In the genomic region with DNA sequence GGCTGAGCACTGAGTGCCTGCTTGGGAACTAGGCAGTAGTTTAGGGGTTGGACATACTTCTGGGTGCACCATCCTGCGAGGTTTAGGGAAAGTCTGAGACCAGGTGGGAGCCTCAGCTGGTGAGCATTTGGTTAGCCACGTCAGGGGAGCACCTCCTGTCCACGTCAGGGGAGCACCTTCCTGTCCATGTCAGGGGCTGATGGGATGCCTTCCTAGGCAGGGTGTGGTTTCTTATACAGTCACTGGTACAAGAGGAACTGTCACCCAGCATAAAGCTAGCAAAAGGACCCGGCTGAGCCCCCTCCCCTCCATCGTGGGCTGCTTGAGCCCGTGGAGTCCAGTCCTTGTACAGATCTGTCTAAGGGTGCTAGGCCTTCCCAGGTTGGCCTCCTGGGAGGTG, we compare ENCODE assay signal across 14 mouse cellular contexts. TPM values are rescaled to one million over a fixed set of nuclear protein-coding genes. Genes with fewer than 3 reads are reported as not detected.
DNase-seq lines count a peak whose midpoint lies in the region; ATAC-seq lines count a peak whose summit lies in the region.
"Had no signal": no experiment of that assay in that cellular context is flagged by ENCODE, and none has a peak within 500 bp of the region (broad histone marks: within the 10 kb centered on the region; RNA-seq: fewer than 3 reads in every experiment).

No protein-coding gene starts in this region.

- no peaks in the 10 kb centered on the region for H3K36me3 ChIP-seq in heart, embryonic 16.5 days (ENCODE audit: control insufficient read depth, insufficient read depth)
- no peaks in the 10 kb centered on the region for H3K36me3 ChIP-seq in liver, embryonic 11.5 days (ENCODE audit: control insufficient read depth, insufficient read depth, low read length)
- H3K36me3 ChIP-seq: G1E; limb, embryonic 12.5 days; midbrain, embryonic 12.5 days had no signal

- no peak overlapping the region for H3K9ac ChIP-seq in heart, embryonic 16.5 days (ENCODE audit: low read length)
- H3K9ac ChIP-seq in liver, embryonic 11.5 days (ENCODE audit: low read depth, low read length): no peak overlapping the region
- H3K9ac ChIP-seq: limb, embryonic 12.5 days had no signal

- H3K27me3 ChIP-seq in heart, embryonic 16.5 days (ENCODE audit: control insufficient read depth, insufficient read depth, low read length): no peaks in the 10 kb centered on the region
- H3K27me3 ChIP-seq in liver, embryonic 11.5 days (replicated peaks; ENCODE audit: control insufficient read depth, insufficient read depth, low read length): peaks cover 5% of the 10 kb centered on the region
- H3K27me3 ChIP-seq: limb, embryonic 12.5 days had no signal

- H3K9me3 ChIP-seq in heart, embryonic 16.5 days (replicated peaks; ENCODE audit: control insufficient read depth, low read length): no peaks in the 10 kb centered on the region
- no peaks in the 10 kb centered on the region for H3K9me3 ChIP-seq in liver, embryonic 11.5 days (ENCODE audit: control insufficient read depth, low read length)
- H3K9me3 ChIP-seq: G1E; limb, embryonic 12.5 days; midbrain, embryonic 12.5 days had no signal

- H3K4me1 ChIP-seq in heart, embryonic 16.5 days (ENCODE audit: control insufficient read depth, insufficient read depth, low read length): peaks cover 67% of the 10 kb centered on the region
- peaks cover 77% of the 10 kb centered on the region for H3K4me1 ChIP-seq in liver, embryonic 11.5 days (replicated peaks; ENCODE audit: control insufficient read depth, insufficient read depth, low read length)

- DNase-seq in adrenal gland, adult (ENCODE audit: inconsistent age in 2 of 2, low spot score in 1 of 2): peak; percentile 9 to 35
- DNase-seq in adrenal gland, postnatal 36 days: no peak
- DNase-seq in heart, postnatal 14 days: no peak
- peak; percentile 49 for DNase-seq in cerebellum, adult 9-10 months
- no peak for DNase-seq in liver, embryonic 11.5 days (ENCODE audit: low spot score)
- DNase-seq in Muller cell, postnatal 12 days (ENCODE audit: inconsistent ontology term): no peak
- no peak for DNase-seq in ovary, postnatal 10 days (ENCODE audit: low spot score)

- H3K4me2 ChIP-seq in heart, embryonic 16.5 days (ENCODE audit: low read depth, low read length): no peak overlapping the region
- no peak overlapping the region for H3K4me2 ChIP-seq in liver, embryonic 11.5 days
- H3K4me2 ChIP-seq: midbrain, embryonic 12.5 days had no signal

- peak overlapping the region; percentile 19; the same call in 1 of the 2 replicates for H3K27ac ChIP-seq in heart, embryonic 16.5 days (ENCODE audit: low read length)
- H3K27ac ChIP-seq in liver, embryonic 11.5 days (ENCODE audit: low read depth, low read length): peak overlapping the region; percentile 89; the same call in 1 of the 2 replicates

- 72% methylated on average over 6 of the region's 6 CpGs for WGBS in heart, embryonic 16.5 days
- 69% methylated on average over 6 of the region's 6 CpGs for WGBS in liver, embryonic 11.5 days

- no peak for ATAC-seq in heart, embryonic 16.5 days (replicated peaks; ENCODE audit: extremely low read depth, insufficient read depth, low FRiP score)
- ATAC-seq in liver, embryonic 11.5 days (replicated peaks; ENCODE audit: low FRiP score): no peak
- ATAC-seq: forebrain, embryonic 14.5 days had no signal

- H3K4me3 ChIP-seq in heart, embryonic 16.5 days (ENCODE audit: low read length): no peak overlapping the region
- H3K4me3 ChIP-seq in liver, embryonic 11.5 days (ENCODE audit: low read depth, low read length): no peak overlapping the region
- H3K4me3 ChIP-seq: limb, embryonic 12.5 days; midbrain, embryonic 12.5 days had no signal

- intact Hi-C loops in heart, postnatal 14 days (cut with DNase I): no loop called here

RNA-seq across cellular contexts. Expression of gene Gm21969, which starts 20.6 kb away (rescaled TPM):
- not detected for total RNA-seq in adrenal gland, postnatal 36 days (2021)
- not detected in 2 replicates for polyA plus RNA-seq in heart, embryonic 16.5 days (2015; fragmentation: Nextera tagmentation; extraction: Ambion mirVana)
- total RNA-seq in heart, postnatal 14 days (2021): not detected
- polyA plus RNA-seq in liver, embryonic 11.5 days (2014; fragmentation: Nextera tagmentation; extraction: Ambion mirVana): not detected in 2 replicates
- total RNA-seq: adrenal gland, postnatal 14 days; G1E had no signal
- polyA plus RNA-seq: forebrain, embryonic 14.5 days; gonadal fat pad, adult 2 months; limb, embryonic 12.5 days; midbrain, embryonic 12.5 days had no signal

RNA-seq across cellular contexts. Expression of gene Aldh4a1, which starts 40.3 kb away (rescaled TPM):
- 100 to 1,000 TPM in 1 of 2 experiments, 10 to 100 TPM in 1; 57.8 to 136 TPM for total RNA-seq in adrenal gland, postnatal 36 days (2021)
- 36.5 and 37.4 TPM in 2 replicates for polyA plus RNA-seq in heart, embryonic 16.5 days (2015; fragmentation: Nextera tagmentation; extraction: Ambion mirVana)
- total RNA-seq in heart, postnatal 14 days (2021): 10 to 100 TPM; 28.4 to 31.5 TPM
- polyA plus RNA-seq in liver, embryonic 11.5 days (2014; fragmentation: Nextera tagmentation; extraction: Ambion mirVana): 45.2 and 52.0 TPM in 2 replicates

RNA-seq across cellular contexts. Expression of gene Iffo2, which starts 52.0 kb away (rescaled TPM):
- 10 to 100 TPM; 11.3 to 11.4 TPM for total RNA-seq in adrenal gland, postnatal 36 days (2021)
- 2.4 and 3.3 TPM in 2 replicates for polyA plus RNA-seq in heart, embryonic 16.5 days (2015; fragmentation: Nextera tagmentation; extraction: Ambion mirVana)
- total RNA-seq in heart, postnatal 14 days (2021): 1 to 10 TPM; 8.7 to 9.1 TPM
- 1.8 and 2.2 TPM in 2 replicates for polyA plus RNA-seq in liver, embryonic 11.5 days (2014; fragmentation: Nextera tagmentation; extraction: Ambion mirVana)

Comparison
In these comparisons a context has a peak if more than half of its experiments do, and no peak if none do; other contexts are left out.
1. DNase-seq: peak in adrenal gland, adult (2 of 2) and cerebellum, adult 9-10 months (single experiment); none in adrenal gland, postnatal 36 days (0 of 2), heart, postnatal 14 days (0 of 2), liver, embryonic 11.5 days (single experiment), Muller cell, postnatal 12 days (single experiment) and ovary, postnatal 10 days (single experiment).